Mouse (Mus musculus) inflammation-experienced regulatory T-cells, adult 6 months (primary cell): ENCODE results near the gene Ets1. TPM values are rescaled to one million over a fixed set of nuclear protein-coding genes. Genes with fewer than 3 reads are reported as not detected.

Experiments used
- ATAC-seq: one replicate; pipeline ENCODE4 v1.8.0; 2017
- polyA plus RNA-seq, 3 experiments: library from polyadenylated mRNA; unstranded; fragments of 100-300 nt; shearing (Covaris generic); gene quantifications; one replicate each; pipeline ENCODE4 v1.2.1; 2017

Gene Ets1
- polyA plus RNA-seq, 3 experiments from 2014 or later: 831 to 847 (median 840) TPM

DNA sequence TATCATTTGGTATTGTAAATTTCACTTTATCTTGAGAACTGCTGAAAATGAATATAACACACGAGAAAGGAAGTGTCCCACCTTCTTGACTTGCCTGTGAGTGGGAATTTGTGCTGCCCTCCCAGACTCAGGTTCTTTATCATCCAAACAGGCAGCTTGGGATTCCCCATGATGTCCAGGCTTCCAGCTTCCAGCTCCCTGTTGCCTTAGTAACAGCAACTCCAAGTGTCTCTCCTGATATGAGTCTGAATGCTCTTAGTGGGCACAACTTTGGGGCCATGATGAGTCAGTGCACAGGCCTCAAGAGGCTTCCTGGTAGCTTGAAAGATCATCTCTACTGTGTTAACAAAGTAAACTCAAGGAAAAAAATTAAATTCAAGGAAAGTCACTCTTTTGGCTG is 142.8 kb downstream of the Ets1 start:
- ATAC-seq: no peak

- ATAC-seq: no peak
Observed at GRCm38 (mm10) chr9:32782391-32783092, 146.5 kb downstream of the Ets1 start.

- no peak for ATAC-seq
Observed at GRCm38 (mm10) chr9:32787091-32787490, 151.1 kb downstream of the Ets1 start.

DNA sequence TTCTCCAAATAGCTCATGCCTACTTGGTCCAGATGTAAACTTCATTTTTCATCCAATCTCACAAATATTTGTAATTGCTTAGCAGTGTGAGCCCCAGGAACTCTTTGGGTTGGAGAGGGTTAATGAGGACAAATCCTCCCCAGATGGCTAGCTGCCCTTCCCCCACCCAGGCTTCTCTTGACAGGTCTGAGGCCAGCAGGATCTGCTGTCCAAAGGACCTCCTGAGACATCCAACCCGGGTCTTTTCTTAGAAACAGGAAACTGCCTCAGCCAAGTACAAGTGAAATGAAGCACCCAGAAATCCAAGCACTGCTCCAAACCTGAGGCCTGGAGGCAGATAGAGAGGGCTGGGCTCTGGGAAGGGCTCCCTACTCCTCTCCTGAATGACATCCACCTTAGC is 151.6 kb downstream of the Ets1 start:
- ATAC-seq: no peak

DNA sequence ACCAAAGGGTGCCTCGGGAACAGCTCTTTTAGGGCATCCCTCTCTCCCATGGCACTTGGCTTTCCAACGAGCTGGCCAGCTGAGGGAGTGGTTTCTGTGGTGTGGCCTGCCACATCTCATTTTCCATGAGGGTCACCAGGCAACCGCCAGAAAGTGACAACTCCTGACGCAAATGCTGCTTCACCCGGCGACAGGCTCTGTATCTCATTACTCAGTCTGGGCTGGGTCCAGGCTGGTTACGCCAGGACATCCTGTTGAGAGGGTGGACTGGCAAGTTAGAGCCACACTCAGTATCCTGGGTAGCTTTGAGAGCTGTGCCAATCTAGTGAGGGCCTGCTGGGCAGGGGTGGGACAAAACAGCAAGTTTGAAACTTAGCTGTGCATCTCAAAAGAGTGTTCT is 153.3 kb downstream of the Ets1 start:
- ATAC-seq: no peak

- no peak for ATAC-seq
Observed at GRCm38 (mm10) chr9:32791699-32792098, 155.7 kb downstream of the Ets1 start.

DNA sequence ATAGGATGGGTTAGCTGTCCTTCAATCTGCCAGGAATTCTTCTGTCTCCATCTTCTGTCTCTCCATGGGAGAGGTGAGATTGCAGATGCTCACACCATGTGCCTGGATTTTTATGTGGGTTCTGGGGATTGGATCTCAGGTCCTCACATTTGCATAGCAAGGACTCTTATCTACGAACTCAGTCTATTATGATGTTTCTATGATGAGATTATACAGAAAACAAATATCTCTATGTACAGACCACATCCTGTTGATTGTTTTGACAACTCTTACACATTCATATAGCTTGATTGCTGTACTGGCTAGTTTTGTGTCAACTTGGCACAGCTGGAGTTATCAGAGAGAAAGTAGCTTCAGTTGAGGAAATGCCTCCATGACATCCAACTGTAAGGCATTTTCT is 162.2 kb downstream of the Ets1 start:
- ATAC-seq: peak; percentile 94

DNA sequence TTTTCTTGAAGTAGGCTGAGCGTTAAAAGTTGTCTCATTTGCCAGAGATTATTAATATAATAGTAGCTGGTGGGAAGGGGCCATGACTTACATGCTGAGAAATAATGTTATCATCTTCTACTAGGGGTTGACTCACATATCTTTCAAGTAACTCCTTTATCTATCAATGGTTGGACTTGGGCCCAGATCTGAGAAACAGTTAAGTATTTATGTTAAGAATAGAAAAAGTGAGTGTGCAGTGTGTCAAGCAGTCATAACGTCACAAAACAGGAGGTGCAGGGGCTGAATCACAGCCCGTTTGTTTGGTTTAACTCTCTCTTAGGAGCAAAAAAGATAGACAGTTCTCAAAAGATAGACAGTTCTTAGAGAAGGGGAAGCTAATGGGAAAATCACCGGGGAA is 170.1 kb downstream of the Ets1 start:
- ATAC-seq: no peak

Other genes starting within 250 kb of the Ets1 start
- 100 to 1,000 TPM; 101 to 137 (median 110) TPM for gene Fli1, start 93.4 kb upstream of the Ets1 start, polyA plus RNA-seq